Mouse (Mus musculus) yolk sac, embryonic 10.5 days (tissue): ENCODE results near the gene Gm42791.

Experiments
- DNase-seq: peaks from one replicate; pipeline ENCODE4 v3.0.0-alpha.2; 2017; ENCODE audit warnings: low spot score

Gm42791 gene

DNA sequence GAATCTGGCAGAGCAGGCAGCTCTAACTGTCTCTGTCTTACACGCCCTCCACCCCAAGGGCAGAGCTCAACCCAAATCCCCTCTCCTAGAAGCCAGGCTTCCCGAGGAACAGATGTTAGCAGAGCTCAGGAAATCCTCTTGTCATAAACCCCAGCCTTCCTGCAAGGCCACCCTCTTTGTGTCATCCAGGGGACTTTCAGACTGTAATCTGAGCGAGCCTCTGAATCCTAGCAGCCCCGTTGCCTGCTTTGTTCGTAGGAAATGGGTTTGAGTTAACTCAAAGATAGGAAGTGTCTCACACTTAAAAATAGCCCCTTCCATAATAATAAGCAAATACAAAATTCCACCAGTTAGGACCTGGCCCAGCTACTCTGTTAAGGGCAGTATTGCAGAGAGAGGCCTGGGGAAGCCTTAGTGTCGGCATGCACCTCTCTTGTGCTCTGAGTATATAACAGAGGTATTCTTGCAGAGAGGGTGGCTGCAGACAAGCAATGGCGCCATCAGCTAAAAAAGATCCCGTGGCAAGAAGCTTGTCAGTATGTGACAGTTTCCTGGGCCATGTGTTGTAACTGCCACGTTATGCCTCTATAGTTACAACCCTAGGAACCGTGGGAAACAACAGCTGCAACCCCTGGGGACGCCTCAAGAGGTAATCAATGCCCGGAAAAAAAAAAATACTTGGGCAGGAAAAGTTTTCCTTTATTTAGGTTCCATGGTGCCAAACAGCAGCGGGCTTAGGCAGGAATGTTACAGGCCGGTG is 17.1 kb downstream of the Gm42791 start:
- DNase-seq, result peak; percentile 61

GRCm38 (mm10) chr5:148976876-148977275 is 18.1 kb downstream of the Gm42791 start:
- no peak for DNase-seq

DNA sequence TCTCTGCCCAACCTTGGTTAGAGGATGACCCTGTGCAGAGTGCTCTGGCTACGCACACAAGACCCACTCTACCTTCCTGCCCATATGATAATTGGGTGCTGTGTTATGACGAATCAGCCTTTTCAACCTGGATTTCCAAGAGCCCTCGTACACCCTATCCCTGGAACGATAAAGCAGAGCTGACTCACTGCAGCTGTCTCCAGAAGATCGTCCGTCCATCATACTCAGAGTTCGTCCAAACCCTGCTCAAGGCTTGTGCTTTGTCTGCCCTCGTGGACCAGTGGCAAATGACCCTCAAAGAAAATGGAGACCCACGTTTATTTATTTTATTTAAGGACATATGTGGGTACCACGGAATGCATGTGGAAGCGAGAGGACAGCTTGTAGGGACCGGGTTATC is 19.9 kb downstream of the Gm42791 start:
- no peak for DNase-seq

GRCm38 (mm10) chr5:148973019-148973668 is 21.8 kb downstream of the Gm42791 start:
- DNase-seq, result no peak

DNA sequence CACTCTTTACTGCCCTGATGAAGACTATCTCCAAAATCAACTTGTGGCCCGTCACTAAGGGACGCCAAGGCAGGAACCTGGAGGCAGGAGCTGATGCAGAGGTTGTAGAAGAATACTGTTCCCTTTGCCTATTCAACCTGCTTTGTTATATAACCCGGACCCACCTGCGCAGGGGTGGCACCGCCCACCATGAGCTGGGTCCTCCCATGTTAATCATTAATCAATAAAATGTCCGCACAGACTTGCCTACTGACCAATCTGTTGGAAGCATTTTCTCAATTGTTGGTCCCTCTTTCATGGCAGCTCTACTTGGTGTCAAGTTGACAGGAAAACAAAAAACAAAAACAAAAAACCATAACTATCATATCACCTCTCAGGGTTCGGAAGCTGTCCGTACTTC is 22.8 kb downstream of the Gm42791 start:
- no peak for DNase-seq

GRCm38 (mm10) chr5:148969648-148970047 is 25.3 kb downstream of the Gm42791 start:
- peak; percentile 64 for DNase-seq

- peak; percentile 77 for DNase-seq
These were observed 25.9 kb downstream of the Gm42791 start for GRCm38 (mm10) chr5:148968958-148969576.

- DNase-seq, result no peak
These were observed 26.8 kb downstream of the Gm42791 start for GRCm38 (mm10) chr5:148968179-148968578.

DNA sequence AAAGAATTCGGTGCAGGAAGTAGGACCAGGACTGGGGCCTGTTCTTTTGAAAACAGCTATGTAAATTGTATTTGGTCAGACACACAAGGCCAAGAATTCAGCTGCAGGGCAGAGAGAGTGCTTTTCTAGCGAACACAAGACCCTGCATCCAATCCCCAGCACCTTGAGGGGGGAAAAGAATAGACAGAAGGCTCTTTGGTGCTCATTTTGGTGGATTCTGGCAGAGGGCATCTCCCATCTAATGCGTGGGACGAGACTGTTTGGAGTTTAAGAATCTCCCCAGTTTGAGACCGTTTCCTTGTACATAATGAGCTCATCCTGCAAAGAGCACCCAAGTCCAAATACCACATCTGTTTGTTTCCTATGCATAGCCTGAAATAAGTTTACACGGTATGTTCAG is 28.6 kb downstream of the Gm42791 start:
- DNase-seq, result no peak

GRCm38 (mm10) chr5:148965691-148966333 is 29.1 kb downstream of the Gm42791 start:
- peak; percentile 42 for DNase-seq

GRCm38 (mm10) chr5:148965089-148965591 is 29.8 kb downstream of the Gm42791 start:
- DNase-seq, result no peak

- DNase-seq, result no peak
These were observed 30.7 kb downstream of the Gm42791 start for GRCm38 (mm10) chr5:148964251-148964650.

GRCm38 (mm10) chr5:148960211-148960610 is 34.7 kb downstream of the Gm42791 start:
- peak; percentile 36 for DNase-seq

- DNase-seq, result peak; percentile 84
These were observed 35.6 kb downstream of the Gm42791 start for GRCm38 (mm10) chr5:148959068-148959990.

- no peak for DNase-seq
These were observed 36.6 kb downstream of the Gm42791 start for GRCm38 (mm10) chr5:148958355-148958754.

DNA sequence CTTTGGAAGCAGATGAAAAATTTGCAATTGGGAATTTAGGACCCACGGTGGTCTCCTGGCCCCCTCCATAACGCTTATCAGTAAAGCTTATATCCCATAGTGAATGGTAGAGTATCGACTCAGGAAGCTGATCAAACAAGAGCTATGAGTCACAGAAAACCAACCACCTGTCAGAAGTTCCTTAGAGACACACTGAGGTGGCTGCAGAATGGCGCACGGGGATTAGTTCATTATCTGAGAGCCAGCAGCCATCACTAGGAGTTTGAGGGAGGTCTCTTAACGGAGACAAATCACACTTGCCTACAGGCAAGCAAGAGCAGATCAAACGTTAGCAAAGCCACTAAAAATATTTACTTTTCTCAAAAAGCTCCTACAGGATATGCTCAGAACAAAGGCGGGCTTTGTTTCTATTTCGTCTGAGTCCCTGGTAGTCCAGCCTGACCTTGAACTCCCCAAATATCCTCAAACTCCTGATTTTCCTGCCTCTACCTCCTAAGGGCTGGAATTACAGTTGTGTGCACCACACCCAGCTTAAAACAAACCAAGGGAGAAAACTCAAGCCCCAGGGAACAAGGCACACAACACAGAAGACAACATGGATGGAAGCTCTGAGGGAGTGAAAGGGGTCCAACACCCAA is 37.9 kb downstream of the Gm42791 start:
- no peak for DNase-seq

GRCm38 (mm10) chr5:148956091-148956490 is 38.9 kb downstream of the Gm42791 start:
- peak; percentile 84 for DNase-seq

- DNase-seq, result no peak
These were observed 39.4 kb downstream of the Gm42791 start for GRCm38 (mm10) chr5:148955575-148955974.

- no peak for DNase-seq
These were observed 40.5 kb downstream of the Gm42791 start for GRCm38 (mm10) chr5:148954314-148955060.

DNA sequence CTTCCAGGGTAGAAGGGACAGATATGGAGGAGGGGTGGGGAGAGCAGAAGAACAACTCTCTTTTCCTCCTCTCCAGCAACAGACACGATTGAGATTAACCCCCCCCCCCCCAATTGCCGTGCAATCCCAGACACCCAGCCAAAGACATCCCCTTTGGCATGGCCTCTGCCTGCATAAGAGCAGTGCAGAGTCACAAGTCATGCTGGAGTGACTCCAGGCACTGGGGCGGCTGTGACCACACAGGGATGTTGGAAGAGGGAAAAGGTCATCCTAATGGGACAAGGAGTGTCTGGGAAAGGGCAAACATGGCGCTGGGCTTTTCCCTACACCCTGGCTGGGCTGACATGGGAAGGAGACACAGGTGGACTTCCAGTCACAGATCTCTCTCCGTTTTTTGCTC is 41.8 kb downstream of the Gm42791 start:
- DNase-seq, result no peak
